Mouse (Mus musculus) monocyte, adult 5-6 weeks (primary cell): ENCODE results near the gene Ywhag. TPM values are rescaled to one million over a fixed set of nuclear protein-coding genes. Genes with fewer than 3 reads are reported as not detected.

ENCODE experiments used
- ATAC-seq: fragments of 153-309, 156-312 bp; replicated peaks from 2 replicates; pipeline ENCODE4 v1.8.0; 2017; ENCODE audit warnings: mild to moderate bottlenecking; ENCODE audit not compliant: low TSS enrichment, insufficient number of reproducible peaks, severe bottlenecking, poor library complexity, low FRiP score
- total RNA-seq: library from RNA; stranded (forward); fragments of 200-1000, 200-491, 200-594 nt; gene quantifications from 3 replicates; pipeline ENCODE4 v1.2.3, GENCODE M21; 2017

Ywhag gene
- total RNA-seq, 1 experiment from 2014 or later, result 100 TPM

GRCm38 (mm10) chr5:135918059-135918437 is 16.4 kb downstream of the Ywhag start:
- ATAC-seq, result no peak

- no peak for ATAC-seq
Observed at GRCm38 (mm10) chr5:135917327-135918058, 16.9 kb downstream of the Ywhag start.

- ATAC-seq, result no peak
Observed at GRCm38 (mm10) chr5:135916601-135917000, 17.8 kb downstream of the Ywhag start.

GRCm38 (mm10) chr5:135916051-135916565 is 18.3 kb downstream of the Ywhag start:
- no peak for ATAC-seq

- peak; percentile 63 for ATAC-seq
Observed at GRCm38 (mm10) chr5:135914156-135914555, 20.3 kb downstream of the Ywhag start.

- no peak for ATAC-seq
Observed at GRCm38 (mm10) chr5:135913201-135913600, 21.2 kb downstream of the Ywhag start.

GRCm38 (mm10) chr5:135911633-135912220 is 22.7 kb downstream of the Ywhag start:
- no peak for ATAC-seq

- no peak for ATAC-seq
Observed at GRCm38 (mm10) chr5:135910813-135911212, 23.6 kb downstream of the Ywhag start.

- ATAC-seq, result no peak; the same call in 1 of the 2 replicates
Observed at GRCm38 (mm10) chr5:135909646-135910045, 24.8 kb downstream of the Ywhag start.

- ATAC-seq, result peak; percentile 59
Observed at GRCm38 (mm10) chr5:135908989-135909388, 25.4 kb downstream of the Ywhag start.

- ATAC-seq, result no peak
Observed at GRCm38 (mm10) chr5:135908185-135908584, 26.2 kb downstream of the Ywhag start.

- no peak for ATAC-seq
Observed at GRCm38 (mm10) chr5:135907256-135907655, 27.2 kb downstream of the Ywhag start.

- peak; percentile 42; the same call in 1 of the 2 replicates for ATAC-seq
Observed at GRCm38 (mm10) chr5:135906846-135907245, 27.6 kb downstream of the Ywhag start.

GRCm38 (mm10) chr5:135905320-135906225 is 28.8 kb downstream of the Ywhag start:
- ATAC-seq, result no peak

GRCm38 (mm10) chr5:135904259-135904658 is 30.2 kb downstream of the Ywhag start:
- no peak for ATAC-seq

GRCm38 (mm10) chr5:135903551-135904151 is 30.8 kb downstream of the Ywhag start:
- ATAC-seq, result peak; percentile 55

- ATAC-seq, result no peak
Observed at GRCm38 (mm10) chr5:135903058-135903457, 31.4 kb downstream of the Ywhag start.

- no peak for ATAC-seq
Observed at GRCm38 (mm10) chr5:135901354-135902095, 32.9 kb downstream of the Ywhag start.
